Mouse (Mus musculus): ENCODE data around the gene Kif1b. TPM values are rescaled to one million over a fixed set of nuclear protein-coding genes. Genes with fewer than 3 reads are reported as not detected.

Kif1b gene
- polyA plus RNA-seq, 1 experiment from 2014 or later: 6.0 TPM

GRCm38 (mm10) chr4:149154859-149155258, 152.6 kb downstream of the Kif1b start:
- Histone ChIP-seq H3K4me1 (replicated peaks) (peaks cover 13% of the 10 kb centered on the region), H3K9me3 (replicated peaks) (no peaks in the 10 kb centered on the region), H3K27me3 (no peaks in the 10 kb centered on the region), H3K36me3 (replicated peaks) (peaks cover 99% of the 10 kb centered on the region), H3K4me2 (no peak overlapping the region), H3K4me3 (replicated peaks) (no peak overlapping the region), H3K9ac (no peak overlapping the region), H3K27ac (replicated peaks) (no peak overlapping the region)
- ATAC-seq (ENCODE audit: insufficient read depth): no peak
- WGBS (ENCODE audit: insufficient replicate concordance): 93% methylated on average over 7 of the region's 7 CpGs

GRCm38 (mm10) chr4:149150721-149151120, 156.8 kb downstream of the Kif1b start:
- Histone ChIP-seq H3K9ac (no peak overlapping the region), H3K27ac (replicated peaks) (0 out of 2 replicates have a peak overlapping the region, but pooled peaks have one; percentile 67), H3K27me3 (no peaks in the 10 kb centered on the region), H3K4me2 (no peak overlapping the region), H3K4me3 (replicated peaks) (no peak overlapping the region), H3K36me3 (replicated peaks) (peaks cover 59% of the 10 kb centered on the region), H3K4me1 (replicated peaks) (peaks cover 37% of the 10 kb centered on the region), H3K9me3 (replicated peaks) (no peaks in the 10 kb centered on the region)
- WGBS (ENCODE audit: insufficient replicate concordance): 79% methylated on average over 11 of the region's 11 CpGs
- no peak for ATAC-seq (ENCODE audit: insufficient read depth)

GRCm38 (mm10) chr4:149150256-149150655, 157.2 kb downstream of the Kif1b start:
- Histone ChIP-seq H3K4me1 (replicated peaks) (peaks cover 37% of the 10 kb centered on the region), H3K27me3 (no peaks in the 10 kb centered on the region), H3K4me2 (no peak overlapping the region), H3K36me3 (replicated peaks) (peaks cover 54% of the 10 kb centered on the region), H3K27ac (replicated peaks) (peak overlapping the region; percentile 67; the same call in 1 of the 2 replicates), H3K9me3 (replicated peaks) (no peaks in the 10 kb centered on the region), H3K4me3 (replicated peaks) (no peak overlapping the region), H3K9ac (no peak overlapping the region)
- 70% methylated on average over 11 of the region's 11 CpGs for WGBS (ENCODE audit: insufficient replicate concordance)
- ATAC-seq (ENCODE audit: insufficient read depth): peak; percentile 53

- Histone ChIP-seq H3K4me2 (no peak overlapping the region), H3K27ac (replicated peaks) (peak overlapping the region; percentile 67), H3K36me3 (replicated peaks) (peaks cover 48% of the 10 kb centered on the region)
Observed at GRCm38 (mm10) chr4:149149611-149150010, 157.9 kb downstream of the Kif1b start.

GRCm38 (mm10) chr4:149149196-149149595, 158.3 kb downstream of the Kif1b start:
- Histone ChIP-seq H3K9ac (no peak overlapping the region), H3K36me3 (replicated peaks) (peaks cover 43% of the 10 kb centered on the region), H3K4me2 (no peak overlapping the region), H3K4me1 (replicated peaks) (peaks cover 33% of the 10 kb centered on the region), H3K9me3 (replicated peaks) (no peaks in the 10 kb centered on the region), H3K4me3 (replicated peaks) (no peak overlapping the region), H3K27me3 (no peaks in the 10 kb centered on the region), H3K27ac (replicated peaks) (peak overlapping the region; percentile 67)
- 60% methylated on average over 9 of the region's 9 CpGs for WGBS (ENCODE audit: insufficient replicate concordance)
- ATAC-seq (ENCODE audit: insufficient read depth): no peak

More at GRCm38 (mm10) chr4:149149611-149150010, 157.9 kb downstream of the Kif1b start:
- Histone ChIP-seq H3K4me3 (replicated peaks) (no peak overlapping the region), H3K4me1 (replicated peaks) (peaks cover 33% of the 10 kb centered on the region), H3K9me3 (replicated peaks) (no peaks in the 10 kb centered on the region), H3K27me3 (no peaks in the 10 kb centered on the region), H3K9ac (no peak overlapping the region)
- peak; percentile 68 for ATAC-seq (ENCODE audit: insufficient read depth)
- WGBS (ENCODE audit: insufficient replicate concordance): 62% methylated on average over 7 of the region's 7 CpGs

- 58% methylated on average over 4 of the region's 4 CpGs for WGBS (ENCODE audit: insufficient replicate concordance)
- Histone ChIP-seq H3K27ac (replicated peaks) (0 out of 2 replicates have a peak overlapping the region, but pooled peaks have one; percentile 9), H3K4me3 (replicated peaks) (no peak overlapping the region), H3K9ac (no peak overlapping the region), H3K36me3 (replicated peaks) (peaks cover 32% of the 10 kb centered on the region), H3K4me1 (replicated peaks) (peaks cover 33% of the 10 kb centered on the region), H3K4me2 (no peak overlapping the region), H3K27me3 (no peaks in the 10 kb centered on the region), H3K9me3 (replicated peaks) (no peaks in the 10 kb centered on the region)
- ATAC-seq (ENCODE audit: insufficient read depth): no peak
Observed at GRCm38 (mm10) chr4:149148084-149148483, 159.4 kb downstream of the Kif1b start.

- no peak overlapping the region for H3K4me3 ChIP-seq (replicated peaks)
- ATAC-seq (ENCODE audit: insufficient read depth): no peak
- no peaks in the 10 kb centered on the region for H3K9me3 ChIP-seq (replicated peaks)
- no peak overlapping the region for H3K27ac ChIP-seq (replicated peaks)
- H3K27me3 ChIP-seq: peaks cover 4% of the 10 kb centered on the region; the same call in 1 of the 2 replicates
- H3K4me1 ChIP-seq (replicated peaks): peaks cover 33% of the 10 kb centered on the region
- peaks cover 27% of the 10 kb centered on the region for H3K36me3 ChIP-seq (replicated peaks)
- WGBS (ENCODE audit: insufficient replicate concordance): 52% methylated on average over 7 of the region's 7 CpGs
- no peak overlapping the region for H3K9ac ChIP-seq
- H3K4me2 ChIP-seq: no peak overlapping the region
Observed at GRCm38 (mm10) chr4:149147528-149147927, 160.0 kb downstream of the Kif1b start.

- Histone ChIP-seq H3K27ac (replicated peaks) (no peak overlapping the region), H3K4me1 (replicated peaks) (peaks cover 29% of the 10 kb centered on the region)
- WGBS (ENCODE audit: insufficient replicate concordance): 75% methylated on average over 4 of the region's 4 CpGs
Observed at GRCm38 (mm10) chr4:149145151-149145550, 162.3 kb downstream of the Kif1b start.

GRCm38 (mm10) chr4:149144459-149144858, 163.0 kb downstream of the Kif1b start:
- no peak for ATAC-seq (ENCODE audit: insufficient read depth)
- 6% methylated on average over 3 of the region's 3 CpGs for WGBS (ENCODE audit: insufficient replicate concordance)
- H3K27me3 ChIP-seq: peaks cover 4% of the 10 kb centered on the region; the same call in 1 of the 2 replicates
- H3K4me1 ChIP-seq (replicated peaks): peaks cover 25% of the 10 kb centered on the region
- no peak overlapping the region for H3K4me3 ChIP-seq (replicated peaks)
- no peak overlapping the region for H3K27ac ChIP-seq (replicated peaks)
- H3K4me2 ChIP-seq: no peak overlapping the region
- no peaks in the 10 kb centered on the region for H3K36me3 ChIP-seq (replicated peaks)
- no peaks in the 10 kb centered on the region for H3K9me3 ChIP-seq (replicated peaks)
- H3K9ac ChIP-seq: no peak overlapping the region

More at GRCm38 (mm10) chr4:149145151-149145550, 162.3 kb downstream of the Kif1b start:
- no peak overlapping the region for H3K4me2 ChIP-seq
- no peak for ATAC-seq (ENCODE audit: insufficient read depth)
- H3K36me3 ChIP-seq (replicated peaks): peaks cover 4% of the 10 kb centered on the region
- H3K9ac ChIP-seq: no peak overlapping the region
- H3K27me3 ChIP-seq: peaks cover 4% of the 10 kb centered on the region; the same call in 1 of the 2 replicates
- H3K9me3 ChIP-seq (replicated peaks): no peaks in the 10 kb centered on the region
- no peak overlapping the region for H3K4me3 ChIP-seq (replicated peaks)

- peaks cover 4% of the 10 kb centered on the region; the same call in 1 of the 2 replicates for H3K27me3 ChIP-seq
- WGBS (ENCODE audit: insufficient replicate concordance): 14% methylated on average over 4 of the region's 4 CpGs
- H3K4me3 ChIP-seq (replicated peaks): no peak overlapping the region
- no peak overlapping the region for H3K4me2 ChIP-seq
- no peak for ATAC-seq (ENCODE audit: insufficient read depth)
- no peak overlapping the region for H3K27ac ChIP-seq (replicated peaks)
- H3K4me1 ChIP-seq (replicated peaks): peaks cover 20% of the 10 kb centered on the region
- no peaks in the 10 kb centered on the region for H3K9me3 ChIP-seq (replicated peaks)
- H3K9ac ChIP-seq: no peak overlapping the region
- no peaks in the 10 kb centered on the region for H3K36me3 ChIP-seq (replicated peaks)
Observed at GRCm38 (mm10) chr4:149143594-149143993, 163.9 kb downstream of the Kif1b start.

- H3K4me2 ChIP-seq: no peak overlapping the region
- H3K9ac ChIP-seq: no peak overlapping the region
- no peak for ATAC-seq (ENCODE audit: insufficient read depth)
- H3K36me3 ChIP-seq (replicated peaks): no peaks in the 10 kb centered on the region
- peaks cover 4% of the 10 kb centered on the region; the same call in 1 of the 2 replicates for H3K27me3 ChIP-seq
- no peak overlapping the region for H3K27ac ChIP-seq (replicated peaks)
- H3K4me3 ChIP-seq (replicated peaks): no peak overlapping the region
- WGBS (ENCODE audit: insufficient replicate concordance): 80% methylated on average over 8 of the region's 8 CpGs
- no peaks in the 10 kb centered on the region for H3K9me3 ChIP-seq (replicated peaks)
- H3K4me1 ChIP-seq (replicated peaks): peaks cover 13% of the 10 kb centered on the region
Observed at GRCm38 (mm10) chr4:149138515-149138914, 169.0 kb downstream of the Kif1b start.

Data from liver, embryonic 15.5 days (tissue).